Mouse (Mus musculus) heart, adult 11 months (tissue): ENCODE data around the gene Map2k5.

Source experiments
- DNase-seq: peaks from one replicate; pipeline ENCODE4 v3.0.0; 2022

The Map2k5 gene

GRCm38 (mm10) chr9:63339256-63339655 is 38.4 kb downstream of the Map2k5 start:
- DNase-seq = no peak

DNA sequence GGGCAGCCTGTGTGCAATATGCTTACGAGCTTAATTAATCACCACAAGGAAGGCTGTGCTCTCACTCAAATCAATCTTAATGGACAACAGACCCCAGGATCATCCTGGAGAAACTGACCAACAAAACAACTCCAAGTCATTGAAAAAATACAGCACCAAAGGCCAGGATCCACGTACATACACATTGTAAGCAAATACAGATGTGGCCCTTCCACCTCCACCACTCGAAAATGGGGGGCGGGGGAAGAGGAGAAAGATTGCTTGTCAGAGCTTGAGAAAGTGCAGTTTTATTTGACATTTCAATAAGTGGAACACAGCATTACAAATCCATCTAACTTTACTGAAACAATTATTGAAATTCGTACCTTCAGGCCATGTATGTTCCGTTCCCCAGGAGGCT is 39.0 kb downstream of the Map2k5 start:
- no peak for DNase-seq

GRCm38 (mm10) chr9:63335816-63336215 is 41.9 kb downstream of the Map2k5 start:
- DNase-seq = no peak

DNA sequence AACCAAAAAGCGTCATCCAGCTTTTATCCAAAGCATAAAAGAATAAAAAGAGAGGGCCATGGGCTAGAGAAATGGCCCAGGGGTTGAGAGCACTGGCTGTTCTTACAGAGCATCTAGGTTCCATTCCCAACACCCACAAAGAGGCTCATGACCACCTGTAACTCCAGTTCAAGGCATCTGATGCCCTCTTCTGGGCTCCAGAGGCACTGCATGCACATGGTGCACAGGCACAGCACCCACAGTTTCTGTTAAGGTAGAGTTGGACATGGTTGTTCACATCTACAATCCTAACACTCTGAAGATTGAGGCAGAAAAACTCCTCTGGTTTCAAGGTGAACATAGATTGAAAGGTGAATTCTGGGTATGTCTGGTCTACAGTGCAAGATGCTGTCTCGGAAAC is 44.6 kb downstream of the Map2k5 start:
- peak; percentile 5 for DNase-seq

GRCm38 (mm10) chr9:63331246-63331645 is 46.5 kb downstream of the Map2k5 start:
- peak; percentile 56 for DNase-seq

- DNase-seq = peak; percentile 55
These were observed 48.6 kb downstream of the Map2k5 start for GRCm38 (mm10) chr9:63328958-63329685.

DNA sequence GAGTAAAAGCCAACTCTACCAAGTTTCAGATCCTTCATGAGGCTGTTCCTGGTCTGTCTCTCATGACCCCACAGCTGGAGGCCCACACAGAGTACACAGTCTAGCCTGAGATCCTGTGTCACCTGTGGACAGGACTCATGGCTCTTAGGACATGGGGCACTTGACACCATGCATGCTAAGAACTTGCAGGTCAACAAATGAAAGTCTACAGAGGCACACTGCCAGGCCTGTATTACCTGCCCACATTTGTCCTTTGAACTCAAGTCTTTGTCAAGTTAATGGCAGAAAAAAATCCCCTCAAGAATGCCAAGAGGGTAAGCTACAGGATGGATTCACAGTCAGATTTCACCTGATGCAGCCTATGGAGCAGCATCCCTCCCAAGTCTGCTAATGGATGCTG is 62.5 kb downstream of the Map2k5 start:
- DNase-seq = peak; percentile 64

DNA sequence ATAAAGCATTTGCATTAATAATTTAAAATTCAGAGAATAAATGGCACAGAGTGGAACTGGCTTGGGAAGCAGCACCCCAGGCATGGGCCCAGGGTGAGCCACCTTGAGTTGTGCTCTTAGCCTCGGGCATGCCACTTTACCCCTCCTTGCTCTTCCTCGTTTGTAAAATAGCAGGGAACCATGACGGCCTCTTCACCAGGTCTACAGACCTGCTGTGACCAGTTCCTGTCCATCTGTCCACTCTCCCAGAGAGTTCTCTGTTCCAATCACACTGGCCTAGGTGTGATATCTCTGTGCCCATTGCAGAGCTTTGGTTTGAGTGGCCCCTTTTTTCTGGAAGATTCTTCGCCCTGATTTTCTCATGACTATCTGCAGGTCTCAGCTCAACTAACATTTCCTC is 63.6 kb downstream of the Map2k5 start:
- DNase-seq = peak; percentile 35

- peak; percentile 95 for DNase-seq
These were observed 67.7 kb downstream of the Map2k5 start for GRCm38 (mm10) chr9:63309956-63310355.

DNA sequence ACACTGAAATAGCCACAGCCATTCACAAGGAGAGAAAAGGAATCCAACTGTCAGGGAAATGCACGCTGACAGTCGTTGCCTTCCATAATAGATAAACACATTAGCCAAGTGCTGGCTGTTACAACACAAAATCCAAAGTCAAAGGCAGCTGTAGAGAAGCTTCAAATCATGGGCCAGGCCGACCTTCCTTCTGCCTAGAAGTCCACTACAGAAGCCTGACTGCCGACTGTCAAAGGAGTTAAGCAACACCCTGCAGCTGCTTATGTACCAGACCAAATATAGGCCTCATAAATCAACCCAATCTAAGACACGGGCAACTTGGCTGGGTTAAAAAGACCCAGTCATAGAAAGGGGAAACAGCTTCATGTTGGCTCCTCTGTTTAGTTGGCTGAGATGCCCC is 68.7 kb downstream of the Map2k5 start:
- peak; percentile 94 for DNase-seq

DNA sequence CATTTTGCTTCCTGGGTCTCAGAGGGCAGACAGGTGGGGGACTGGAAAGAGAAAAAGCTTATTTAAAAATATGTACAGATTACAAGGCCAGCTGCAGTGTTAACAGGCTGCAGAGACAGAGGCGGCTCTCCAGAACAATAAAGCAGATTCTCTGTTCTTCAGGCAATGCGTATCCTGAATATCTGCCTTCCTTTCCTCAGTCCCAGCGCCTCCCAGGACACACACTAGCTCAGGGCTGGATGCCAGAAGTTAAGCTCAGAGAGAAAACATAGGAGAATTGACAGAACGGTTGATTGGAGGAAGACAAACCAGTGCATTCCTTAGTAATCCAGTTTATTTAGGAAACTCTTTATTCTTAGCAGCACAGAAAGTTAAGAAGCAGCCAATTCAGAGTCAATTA is 69.3 kb downstream of the Map2k5 start:
- DNase-seq = peak; percentile 65

DNA sequence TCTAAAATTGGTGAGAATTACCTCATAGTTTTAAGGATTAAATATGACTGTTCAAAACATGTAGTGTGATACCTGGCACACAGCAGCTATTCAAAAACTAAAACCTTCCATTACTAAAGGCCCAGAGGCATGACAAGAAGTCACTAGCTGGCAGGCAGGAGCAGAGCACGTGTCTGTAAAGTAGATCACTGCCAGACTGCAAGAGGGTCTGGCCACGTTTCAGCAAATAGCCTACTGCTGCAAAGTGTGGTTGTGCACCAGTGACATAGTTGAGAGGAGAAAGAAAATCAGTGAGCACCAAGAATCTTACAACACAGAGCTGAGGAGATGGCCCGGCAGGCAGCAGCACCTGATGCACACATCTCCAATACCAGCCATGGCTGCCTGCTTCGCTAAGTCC is 75.2 kb downstream of the Map2k5 start:
- peak; percentile 93 for DNase-seq

DNA sequence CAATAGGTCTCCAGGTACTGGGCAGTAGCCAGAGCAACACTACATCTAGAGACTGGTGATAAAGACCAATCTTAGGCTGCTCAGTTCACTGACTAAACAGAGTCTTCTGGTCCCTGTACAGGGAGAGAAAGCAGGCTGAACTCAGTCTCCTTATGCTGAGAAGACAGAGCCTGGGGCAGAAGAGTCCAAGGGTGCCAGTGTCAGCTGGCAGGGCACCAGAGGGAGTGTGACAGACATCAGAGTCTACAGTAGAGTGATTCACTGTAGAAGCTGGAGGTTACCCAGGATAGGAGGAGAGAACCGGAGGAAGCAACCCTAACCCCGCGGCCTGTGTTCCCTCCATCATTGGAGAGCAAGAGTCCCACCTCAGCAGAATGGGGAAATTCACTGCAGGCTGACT is 79.0 kb downstream of the Map2k5 start:
- peak; percentile 79 for DNase-seq

DNA sequence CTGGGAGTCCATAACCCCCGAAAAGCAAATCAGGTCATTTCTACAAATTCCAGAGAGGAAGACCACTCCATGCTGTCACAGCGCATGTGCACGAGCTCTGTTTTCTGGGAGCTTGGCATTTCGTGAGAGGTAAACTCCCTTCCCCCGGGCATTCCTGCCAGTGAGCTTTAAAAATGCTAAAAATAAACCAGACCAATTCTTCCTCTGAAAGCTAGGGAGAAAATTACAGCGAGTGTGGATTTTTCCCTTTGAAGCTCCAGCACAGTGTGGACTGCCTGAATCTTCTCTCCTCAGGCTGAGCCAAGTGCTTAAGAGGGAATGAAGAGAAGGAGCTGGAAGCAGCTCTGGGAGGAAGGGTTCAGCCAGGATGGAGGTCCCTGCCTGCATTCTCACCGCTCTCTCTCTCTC is 82.1 kb downstream of the Map2k5 start:
- peak; percentile 84 for DNase-seq

- DNase-seq = peak; percentile 91
These were observed 82.9 kb downstream of the Map2k5 start for GRCm38 (mm10) chr9:63294846-63295245.

GRCm38 (mm10) chr9:63293781-63294480 is 83.8 kb downstream of the Map2k5 start:
- peak; percentile 53 for DNase-seq

DNA sequence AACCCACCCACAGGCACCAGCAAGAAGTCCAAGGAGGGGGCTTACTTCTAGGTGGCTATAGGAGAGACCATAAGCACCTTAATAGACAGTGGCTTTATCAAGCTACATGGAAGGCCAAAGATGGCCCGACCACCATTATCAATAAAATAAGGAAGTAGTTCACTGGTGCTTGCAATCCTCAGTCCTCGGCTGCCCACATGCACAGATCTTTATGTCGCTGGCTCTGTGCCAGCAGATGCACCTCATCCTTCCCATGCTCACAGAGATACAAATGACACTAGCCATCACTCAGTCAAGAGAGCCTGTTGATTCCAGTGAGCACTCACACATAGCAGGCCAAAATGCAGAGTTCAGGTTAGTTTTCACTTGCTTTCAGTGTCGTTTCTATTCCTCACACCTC is 89.0 kb downstream of the Map2k5 start:
- peak; percentile 62 for DNase-seq

DNA sequence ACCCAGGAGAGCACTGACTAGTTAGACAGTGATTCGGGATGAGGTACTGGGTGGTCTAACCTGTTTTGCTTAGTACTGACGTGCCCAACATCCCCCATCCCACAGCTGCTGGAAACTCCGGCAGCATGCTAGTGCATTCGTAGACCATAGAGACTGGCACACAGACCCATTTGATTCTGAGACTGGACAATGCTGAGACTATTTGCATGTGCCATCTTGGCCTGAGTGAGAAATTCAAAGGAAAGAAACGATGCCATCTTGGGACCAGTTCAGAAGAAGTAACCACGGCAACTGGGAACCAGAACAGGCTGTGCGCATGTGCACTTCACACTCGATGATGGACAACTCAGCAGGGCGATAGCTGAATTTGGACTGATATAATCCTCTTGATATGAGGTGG is 93.3 kb downstream of the Map2k5 start:
- no peak for DNase-seq

DNA sequence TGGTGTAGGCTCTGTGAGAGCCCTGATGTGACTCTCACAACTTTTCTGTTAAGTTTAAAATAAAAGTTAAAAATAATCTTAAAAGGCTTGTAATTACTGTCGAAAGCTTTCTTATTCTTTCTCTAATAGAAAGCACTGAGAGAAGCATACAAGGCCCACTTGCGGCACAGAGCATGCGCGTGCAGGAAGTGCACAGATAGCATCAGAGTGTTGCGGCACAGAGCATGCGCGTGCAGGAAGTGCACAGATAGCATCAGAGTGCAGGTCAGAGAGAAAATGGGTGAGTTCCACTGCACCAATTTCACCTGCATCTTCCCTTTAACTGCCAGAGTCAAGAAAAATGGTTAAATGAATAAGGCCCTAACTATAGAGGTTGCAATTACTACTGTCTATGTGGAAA is 95.7 kb downstream of the Map2k5 start:
- peak; percentile 44 for DNase-seq

GRCm38 (mm10) chr9:63281086-63281485 is 96.6 kb downstream of the Map2k5 start:
- peak; percentile 68 for DNase-seq

DNA sequence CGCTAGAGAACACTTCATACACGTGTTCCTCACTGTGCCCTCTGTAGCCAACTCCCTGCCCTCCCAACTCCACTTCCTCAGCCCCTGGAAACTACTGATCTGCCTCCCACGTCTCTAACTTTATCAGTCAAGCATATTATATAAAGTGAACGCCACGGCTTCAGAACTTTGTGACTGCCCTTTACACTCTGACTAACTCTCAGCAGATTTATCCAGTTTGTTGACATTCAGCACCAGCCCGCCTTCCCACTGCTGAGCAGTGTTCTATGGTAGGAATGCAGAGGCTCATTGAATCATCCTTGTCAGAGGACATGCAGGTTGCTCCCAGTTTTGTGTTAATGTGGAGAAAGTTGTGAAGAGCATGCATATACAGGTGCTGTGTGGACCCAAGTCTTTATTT is 103.9 kb downstream of the Map2k5 start:
- DNase-seq = no peak

DNA sequence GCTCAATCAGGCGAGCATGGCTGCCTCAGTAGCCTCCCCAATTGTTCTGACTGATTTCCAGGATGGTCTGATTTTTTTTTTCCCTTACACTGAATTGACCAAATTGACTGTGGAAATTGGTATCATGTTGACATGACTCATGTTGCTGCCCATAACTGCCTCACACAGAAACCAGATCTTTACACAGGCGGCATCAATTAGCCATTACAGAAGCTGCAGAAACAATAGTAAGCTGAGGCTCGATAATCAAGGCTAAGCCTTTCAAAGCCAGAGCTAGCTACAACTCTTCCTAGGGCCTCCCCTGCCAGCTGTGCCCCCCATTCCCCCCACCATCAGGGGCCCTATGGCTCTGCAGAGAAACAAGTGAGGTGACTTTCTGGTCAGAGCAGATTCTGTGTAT is 107.9 kb downstream of the Map2k5 start:
- no peak for DNase-seq

GRCm38 (mm10) chr9:63263188-63263587 is 114.5 kb downstream of the Map2k5 start:
- no peak for DNase-seq

- peak; percentile 90 for DNase-seq
These were observed 118.9 kb downstream of the Map2k5 start for GRCm38 (mm10) chr9:63258768-63259167.

DNA sequence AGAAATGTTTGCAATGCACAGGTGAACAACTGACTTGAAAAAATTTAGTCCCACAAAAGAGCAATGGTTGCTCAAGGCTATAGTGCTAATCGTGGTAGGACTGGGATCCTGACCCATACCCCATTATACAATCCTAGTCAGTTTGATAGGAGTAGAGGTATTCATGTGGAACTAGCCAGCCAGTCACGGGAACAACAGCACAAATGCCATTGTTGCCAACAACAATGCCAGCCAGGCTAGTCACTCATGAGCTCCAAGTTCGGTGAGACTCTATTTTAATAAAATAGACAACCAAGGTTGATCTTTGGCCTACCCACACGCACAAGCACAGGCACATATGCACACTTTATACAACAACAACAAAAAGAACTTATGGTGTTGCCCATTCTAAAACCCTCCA is 120.0 kb downstream of the Map2k5 start:
- peak; percentile 91 for DNase-seq
